Comparison of ENCODE assay signal across 9 mouse cellular contexts in genomic region chr7:68320078-68320810, GRCm38 (mm10). TPM values are rescaled to one million over a fixed set of nuclear protein-coding genes. Genes with fewer than 3 reads are reported as not detected.
DNase-seq lines count a peak whose midpoint lies in the region; ATAC-seq and TF ChIP-seq lines count a peak whose summit lies in the region.
"Had no signal": no experiment of that assay in that cellular context is flagged by ENCODE, and none has a peak within 500 bp of the region (broad histone marks: within the 10 kb centered on the region; RNA-seq: fewer than 3 reads in every experiment).

No protein-coding gene starts in this region.

- no peak overlapping the region for H3K27ac ChIP-seq in heart, postnatal 0 days (ENCODE audit: low read depth)
- no peak overlapping the region for H3K27ac ChIP-seq in limb, embryonic 14.5 days (replicated peaks; ENCODE audit: low read depth, low read length)
- H3K27ac ChIP-seq: liver, embryonic 14.5 days had no signal

- 0 out of 2 replicates have a peak, but pooled peaks have one; percentile 36 for ATAC-seq in heart, postnatal 0 days (ENCODE audit: insufficient read depth, low read depth)
- ATAC-seq in limb, embryonic 14.5 days (ENCODE audit: low FRiP score, low read depth): no peak

- H3K27me3 ChIP-seq in heart, postnatal 0 days (ENCODE audit: control insufficient read depth, insufficient read depth, low read length): no peaks in the 10 kb centered on the region
- no peaks in the 10 kb centered on the region for H3K27me3 ChIP-seq in limb, embryonic 14.5 days (ENCODE audit: control insufficient read depth, insufficient read depth, low read length)

- H3K4me3 ChIP-seq in heart, postnatal 0 days (ENCODE audit: low read depth, low read length): no peak overlapping the region
- H3K4me3 ChIP-seq in limb, embryonic 14.5 days (replicated peaks; ENCODE audit: low read length): no peak overlapping the region

- no peak for TF ChIP-seq EP300 in heart, postnatal 0 days (IDR thresholded peaks at IDR 0.05; ENCODE audit: low read depth)

- DNase-seq in 3T3-L1 (ENCODE audit: low read depth, low spot score): peak; percentile 69
- DNase-seq in NIH3T3 (ENCODE audit: low read depth): peak; percentile 91
- DNase-seq in heart, postnatal 0 days (ENCODE audit: low spot score): peak; percentile 16
- DNase-seq in limb, embryonic 14.5 days (ENCODE audit: low spot score): peak; percentile 37
- DNase-seq in cerebellum, postnatal 25 days: no peak
- no peak for DNase-seq in right cerebral cortex, postnatal 4 days
- no peak for DNase-seq in right cerebral cortex, postnatal 14 days

- H3K4me2 ChIP-seq in heart, postnatal 0 days (ENCODE audit: low read depth, low read length): no peak overlapping the region
- H3K4me2 ChIP-seq in limb, embryonic 14.5 days (replicated peaks; ENCODE audit: low read depth, low read length, severe bottlenecking): no peak overlapping the region

- H3K9me3 ChIP-seq in heart, postnatal 0 days (replicated peaks; ENCODE audit: control insufficient read depth, low read length): no peaks in the 10 kb centered on the region
- H3K9me3 ChIP-seq in limb, embryonic 14.5 days (ENCODE audit: control insufficient read depth, low read length): no peaks in the 10 kb centered on the region

- H3K4me1 ChIP-seq in heart, postnatal 0 days (ENCODE audit: control insufficient read depth, insufficient read depth): no peaks in the 10 kb centered on the region
- H3K4me1 ChIP-seq in limb, embryonic 14.5 days (ENCODE audit: control insufficient read depth, insufficient read depth, low read length): no peaks in the 10 kb centered on the region

- TF ChIP-seq CTCF in heart, postnatal 0 days (IDR thresholded peaks at IDR 0.05; ENCODE audit: low read depth): no peak

- WGBS in heart, postnatal 0 days: 53% methylated on average over 14 of the region's 14 CpGs
- WGBS in limb, embryonic 14.5 days: 46% methylated on average over 14 of the region's 14 CpGs

- H3K9ac ChIP-seq in heart, postnatal 0 days (replicated peaks; ENCODE audit: low read depth, low read length): no peak overlapping the region
- no peak overlapping the region for H3K9ac ChIP-seq in limb, embryonic 14.5 days (ENCODE audit: low read depth, low read length, severe bottlenecking)
- H3K9ac ChIP-seq: liver, embryonic 14.5 days had no signal

- no peak for TF ChIP-seq POLR2A in limb, embryonic 14.5 days (IDR thresholded peaks at IDR 0.05; ENCODE audit: borderline replicate concordance, extremely low read depth, insufficient read depth, insufficient read length)

- H3K36me3 ChIP-seq in heart, postnatal 0 days (replicated peaks; ENCODE audit: control insufficient read depth, insufficient read depth, low read length): no peaks in the 10 kb centered on the region
- no peaks in the 10 kb centered on the region for H3K36me3 ChIP-seq in limb, embryonic 14.5 days (ENCODE audit: control insufficient read depth, insufficient read depth, low read length)

RNA-seq across cellular contexts. Expression of gene Fam169b, which starts 46.6 kb away (rescaled TPM):
- total RNA-seq in heart, postnatal 0 days (2014; rRNA removed; ENCODE audit: low replicate concordance): 0.08 and 1.7 TPM in 2 replicates
- polyA plus RNA-seq in heart, postnatal 0 days (2015; fragmentation: Nextera tagmentation; extraction: Ambion mirVana): 0.12 and 0.18 TPM in 2 replicates
- polyA plus RNA-seq in limb, embryonic 14.5 days (2012; rRNA removed): 1.9 and 2.5 TPM in 2 replicates
- polyA plus RNA-seq in limb, embryonic 14.5 days (2014; fragmentation: Nextera tagmentation; extraction: Ambion mirVana): 1.0 TPM in 2 replicates
- polyA plus RNA-seq: neural tube, embryonic 14.5 days had no signal

RNA-seq across cellular contexts. Expression of gene Pgpep1l, which starts 56.2 kb away (rescaled TPM):
- 1.2 TPM in 1 of 2 replicates, not detected in the other for total RNA-seq in heart, postnatal 0 days (2014; rRNA removed; ENCODE audit: low replicate concordance)
- 0.18 TPM in 1 of 2 replicates, not detected in the other for polyA plus RNA-seq in heart, postnatal 0 days (2015; fragmentation: Nextera tagmentation; extraction: Ambion mirVana)
- 0.59 and 0.80 TPM in 2 replicates for polyA plus RNA-seq in limb, embryonic 14.5 days (2012; rRNA removed)
- 0.19 TPM in 1 of 2 replicates, not detected in the other for polyA plus RNA-seq in limb, embryonic 14.5 days (2014; fragmentation: Nextera tagmentation; extraction: Ambion mirVana)
- polyA plus RNA-seq: liver, embryonic 14.5 days; neural tube, embryonic 14.5 days had no signal

Comparison
In these comparisons a context has a peak if more than half of its experiments do, and no peak if none do; other contexts are left out.
1. DNase-seq: peak in 3T3-L1 (single experiment), NIH3T3 (single experiment), heart, postnatal 0 days (single experiment) and limb, embryonic 14.5 days (single experiment); none in cerebellum, postnatal 25 days (0 of 2), right cerebral cortex, postnatal 4 days (single experiment) and right cerebral cortex, postnatal 14 days (single experiment).